Mouse (Mus musculus) heart, postnatal 0 days (tissue): ENCODE data around the gene Erbin.

ENCODE experiments used
- CTCF ChIP-seq: IDR thresholded peaks from 2 replicates; pipeline ENCODE4 v1.5.1; 2016; ENCODE audit warnings: antibody characterized with exemption, control low read depth, low read depth
- EP300 ChIP-seq: IDR thresholded peaks from 2 replicates; pipeline ENCODE4 v1.6.1; 2016; ENCODE audit warnings: antibody characterized with exemption, low read depth

GRCm38 (mm10) chr13:103801021-103801420, 119.3 kb downstream of the Erbin start:
- TF ChIP-seq CTCF (no peak), EP300 (no peak)
